Mouse (Mus musculus) lung, postnatal 14 days (tissue): ENCODE data around the gene Stk33.
A peak's percentile ranks its signal among the peaks of the same experiment; 100 is the strongest.
"Not testable (repeated sequence)": the region's sequence is repeated elsewhere in the genome, so short reads cannot be mapped to it uniquely, and the experiment has no call there.

Source experiments
- DNase-seq: peaks from one replicate; pipeline ENCODE4 v3.0.0; 2021

Gene Stk33

DNA sequence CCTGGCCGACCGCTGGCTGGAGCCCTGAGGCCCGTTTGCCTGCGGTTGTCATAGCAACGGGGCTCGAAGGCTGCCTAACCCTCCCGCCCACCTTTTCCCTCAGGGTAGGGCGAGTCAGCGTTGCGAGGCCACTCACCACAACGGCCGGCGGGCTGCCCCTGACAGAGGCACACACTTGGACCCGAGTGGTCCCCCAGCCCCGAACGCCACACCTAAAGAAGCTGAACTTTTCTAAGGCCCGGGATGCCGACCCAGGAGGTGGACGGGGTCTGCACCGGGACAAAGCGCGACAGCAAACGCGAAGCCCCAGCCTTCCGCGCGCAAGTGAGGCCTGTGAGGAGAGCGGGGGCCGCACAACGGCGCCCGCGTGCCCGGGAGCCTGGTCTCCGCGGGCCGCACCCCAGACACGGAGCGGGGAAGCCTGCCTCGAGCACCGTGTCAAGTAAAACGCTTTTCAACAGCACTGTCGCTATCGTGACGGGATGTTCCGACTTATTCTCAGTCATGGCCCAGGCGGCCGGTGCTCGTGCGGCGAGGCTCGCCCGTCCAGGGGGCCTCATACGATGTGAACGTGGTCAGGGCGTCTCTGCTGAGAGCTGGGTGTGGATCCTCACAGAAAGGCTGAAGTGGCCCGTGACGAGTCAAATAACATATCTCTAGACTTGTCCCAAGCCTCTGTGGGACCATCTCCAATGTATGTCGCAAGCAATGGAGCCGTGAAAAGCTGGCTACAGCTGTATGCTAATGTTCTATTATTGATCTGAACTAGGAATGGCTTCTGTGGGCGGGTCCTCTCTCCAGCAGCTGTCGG is at the start of gene Stk33:
Gene Stk33 (minus strand): TSS at position 301 of the 811 bp plus-strand sequence.
- DNase-seq: peak; percentile 58

DNA sequence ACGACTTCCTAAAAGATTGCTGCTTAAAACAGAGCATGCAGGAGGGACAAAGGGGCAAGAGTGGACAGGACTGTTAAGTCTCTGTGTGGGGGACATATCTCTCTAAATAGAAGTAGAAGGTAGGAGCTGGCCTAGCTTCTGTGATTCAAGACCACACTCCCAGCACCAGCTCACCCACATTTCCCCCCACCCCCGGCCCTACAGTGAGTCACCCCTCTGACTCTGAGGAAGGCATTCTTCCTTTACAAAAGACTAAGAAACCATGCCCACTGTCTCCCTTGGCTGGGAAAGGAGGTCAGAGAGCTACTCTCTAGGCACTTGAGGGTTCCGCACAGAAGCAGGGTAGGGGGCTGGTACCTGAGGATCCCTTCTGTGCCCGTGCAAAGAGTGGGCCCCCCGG is 45.3 kb upstream of the Stk33 start:
- no peak for DNase-seq

DNA sequence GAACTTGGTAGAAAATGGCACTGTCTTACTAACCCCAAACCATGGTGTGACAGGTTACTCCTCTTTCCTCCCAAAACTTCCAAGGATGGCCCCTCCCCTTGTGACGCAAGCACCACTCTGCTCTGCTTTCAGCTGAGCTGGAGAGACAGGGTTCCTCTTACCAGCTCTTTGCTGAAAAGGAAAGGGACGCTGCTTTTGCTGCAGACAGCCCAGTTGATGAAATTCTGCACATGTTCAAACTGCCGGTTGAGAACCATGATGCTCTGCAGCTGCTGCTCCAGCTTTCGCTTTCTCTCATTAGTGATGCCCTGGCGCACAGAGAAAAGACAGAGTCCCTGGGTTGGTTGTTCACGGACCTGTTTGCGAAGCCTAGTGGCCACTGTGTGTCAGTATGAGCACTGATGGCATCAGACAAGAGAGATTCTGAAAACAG is 41.9 kb upstream of the Stk33 start:
- DNase-seq: peak; percentile 29

DNA sequence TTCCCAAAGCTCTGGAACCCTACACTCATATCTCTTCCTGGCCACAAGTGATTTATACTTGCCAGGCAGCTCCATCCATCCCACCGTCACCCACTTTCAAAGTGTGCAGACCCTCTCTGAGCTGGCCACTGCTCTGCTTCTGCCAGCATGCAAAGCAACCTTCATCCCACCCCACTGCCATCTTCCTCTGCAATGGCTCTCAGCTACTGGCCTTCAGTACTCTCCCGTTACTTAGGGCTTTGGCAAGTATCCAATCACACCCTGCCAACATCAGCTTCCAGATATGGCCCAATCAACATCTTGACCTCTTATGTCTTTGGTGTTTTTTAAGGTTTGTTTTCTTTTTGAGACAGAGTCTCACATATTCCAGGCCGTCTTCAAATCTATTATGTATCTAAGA is 39.0 kb upstream of the Stk33 start:
- no peak for DNase-seq

DNA sequence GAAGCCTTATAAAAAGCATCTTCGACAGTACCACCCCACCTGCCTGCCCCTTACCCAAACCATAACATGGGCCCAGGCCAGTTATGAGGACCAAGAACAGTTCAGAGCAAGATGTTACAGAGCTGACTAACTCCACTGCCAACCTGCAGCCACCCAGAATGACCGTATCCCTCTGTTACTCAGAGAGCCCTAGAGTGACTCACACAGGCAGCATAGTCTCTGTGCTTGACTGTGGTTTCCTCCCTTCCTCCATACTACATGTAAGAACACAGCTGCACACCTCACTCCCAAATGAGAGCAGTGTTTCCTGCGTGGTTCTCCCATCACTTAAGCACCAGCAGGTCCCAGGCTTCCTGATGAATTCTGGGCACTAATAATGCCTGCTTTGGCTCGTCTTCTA is 31.8 kb upstream of the Stk33 start:
- no peak for DNase-seq

DNA sequence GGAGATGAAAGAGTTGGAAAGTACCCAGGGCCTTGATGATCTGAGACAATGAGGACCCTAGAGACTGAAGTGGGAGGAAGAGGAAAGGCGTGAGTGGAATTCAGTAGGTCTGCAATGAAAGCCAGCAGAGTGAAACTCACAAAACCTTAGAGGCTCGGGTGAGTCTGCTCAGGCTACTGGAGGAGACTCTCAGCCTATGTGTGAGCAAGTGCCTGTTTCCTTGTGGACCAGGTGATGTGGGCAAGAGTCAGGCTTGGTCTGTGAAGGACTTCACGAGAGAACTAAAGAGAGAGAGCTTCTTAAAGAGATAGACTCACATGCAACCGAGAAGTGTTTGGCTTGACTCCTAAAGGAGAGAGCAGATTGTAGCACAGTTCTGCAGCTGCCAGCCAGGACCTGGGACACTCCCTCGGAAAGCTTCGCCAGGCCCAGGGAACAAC is 29.4 kb upstream of the Stk33 start:
- DNase-seq: peak; percentile 12

DNA sequence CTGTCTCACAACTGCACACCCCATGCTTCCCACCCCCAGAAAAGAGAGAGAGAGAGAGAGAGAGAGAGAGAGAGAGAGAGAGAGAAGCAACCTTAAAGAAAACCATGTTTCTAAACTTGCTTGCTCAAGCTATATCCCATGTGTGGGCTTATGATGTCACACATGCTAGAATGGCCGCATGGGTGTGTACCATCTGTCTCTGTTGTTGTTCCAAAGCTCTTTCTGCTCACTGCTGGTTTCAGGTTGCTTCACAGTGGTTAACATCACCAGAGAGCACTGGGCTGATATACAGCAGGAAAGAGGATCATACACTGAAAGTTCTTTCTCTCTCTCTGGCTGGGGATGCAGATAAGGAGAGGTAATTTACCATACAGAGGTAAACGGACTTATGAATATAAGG is 28.7 kb upstream of the Stk33 start:
- DNase-seq: no peak

DNA sequence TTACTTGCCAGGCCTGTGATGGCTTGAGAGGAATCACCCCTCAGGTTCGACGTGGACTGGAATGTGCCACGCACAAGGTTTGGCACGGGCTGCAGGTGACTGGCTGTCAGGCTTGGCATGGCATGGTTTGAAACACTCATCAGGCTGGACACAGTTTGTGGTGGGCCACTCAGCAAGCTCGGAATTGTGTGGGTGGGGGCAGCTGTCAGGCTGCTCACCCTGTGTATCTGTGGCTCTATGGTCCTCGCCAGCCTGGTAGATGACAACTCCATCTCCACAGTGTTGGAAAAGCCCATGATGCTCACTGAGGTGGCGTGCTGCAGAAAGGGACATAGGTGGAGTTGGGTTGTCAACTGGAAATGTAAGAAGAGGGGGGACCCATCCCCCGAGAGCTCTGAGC is 21.8 kb upstream of the Stk33 start:
- DNase-seq: no peak

DNA sequence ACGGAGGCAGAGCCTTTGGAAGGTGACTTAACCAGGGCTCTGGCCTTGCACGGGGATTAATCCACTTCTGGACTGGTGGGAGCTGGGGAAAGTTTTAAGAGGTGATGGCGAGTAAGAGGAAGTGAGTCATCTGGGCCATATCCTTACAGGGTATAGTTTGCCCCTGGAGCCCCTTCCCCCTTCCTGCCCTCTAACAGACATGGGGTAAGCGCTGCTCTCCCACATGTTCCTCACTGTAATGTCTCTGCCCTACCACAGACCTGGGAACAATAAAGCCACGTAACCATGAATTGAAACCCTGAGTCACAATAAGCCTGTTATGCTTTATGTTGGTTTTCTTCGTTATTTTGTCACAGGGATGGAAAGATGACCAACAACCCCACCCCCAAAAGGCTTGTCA is 17.7 kb upstream of the Stk33 start:
- no peak for DNase-seq

DNA sequence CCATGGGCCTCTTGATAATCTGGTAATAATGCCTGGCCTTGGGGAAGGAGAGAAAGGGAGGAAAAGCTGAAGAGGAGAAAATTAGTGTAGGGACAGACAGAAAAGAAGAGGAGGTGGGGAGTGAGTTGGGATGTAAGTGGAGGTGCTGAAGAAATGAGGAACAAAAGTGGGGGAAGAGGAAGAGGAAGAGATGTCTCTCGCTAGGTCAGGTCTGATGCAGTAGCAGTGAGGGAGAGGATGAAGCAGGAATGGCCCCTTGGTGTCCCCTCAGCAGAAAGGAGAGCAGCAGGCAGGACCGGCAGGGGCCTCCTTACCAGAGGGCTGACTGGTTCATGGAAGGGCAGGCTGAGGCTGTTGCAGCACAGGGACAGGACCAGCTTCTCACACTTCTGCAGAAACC is 16.9 kb upstream of the Stk33 start:
- no peak for DNase-seq

DNA sequence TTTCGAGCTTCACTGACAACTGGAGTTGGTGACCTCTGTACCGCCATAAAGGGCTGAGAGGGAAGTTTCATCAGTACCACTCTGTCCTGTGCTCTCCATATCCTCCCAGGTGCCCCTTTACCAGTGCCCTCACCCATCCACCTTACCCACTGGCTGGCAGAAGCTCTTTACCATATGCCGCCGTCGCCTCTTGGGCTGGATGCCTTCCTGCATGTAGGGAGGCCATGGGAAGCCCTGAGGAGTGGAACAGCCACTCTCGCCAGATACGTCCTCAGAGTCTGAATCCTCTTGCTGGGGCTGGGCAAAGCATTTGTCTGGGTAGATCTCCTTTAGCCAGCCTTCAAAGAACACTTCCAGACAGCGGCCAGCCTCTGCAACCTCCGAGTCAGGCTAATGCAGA is 16.0 kb upstream of the Stk33 start:
- no peak for DNase-seq

DNA sequence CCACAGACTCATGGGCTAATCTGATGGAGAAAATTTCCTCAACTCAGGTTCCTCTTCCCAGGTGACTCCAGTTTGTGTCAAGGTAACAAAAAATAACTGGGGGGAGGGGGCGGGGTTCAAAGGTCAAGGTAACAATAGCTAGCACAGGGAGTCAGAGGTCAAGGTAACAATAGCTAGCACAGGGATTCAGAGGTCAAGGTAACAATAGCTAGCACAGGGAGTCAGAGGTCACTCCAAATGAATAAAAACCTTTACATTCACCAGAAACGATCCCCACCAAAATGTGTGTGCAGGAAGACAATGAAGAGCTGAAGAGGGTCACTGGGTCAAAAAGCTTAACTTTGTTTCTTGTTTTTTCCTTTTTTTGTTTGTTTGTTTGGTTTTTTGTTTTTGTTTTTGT is 9.2 kb upstream of the Stk33 start:
- DNase-seq: no peak

DNA sequence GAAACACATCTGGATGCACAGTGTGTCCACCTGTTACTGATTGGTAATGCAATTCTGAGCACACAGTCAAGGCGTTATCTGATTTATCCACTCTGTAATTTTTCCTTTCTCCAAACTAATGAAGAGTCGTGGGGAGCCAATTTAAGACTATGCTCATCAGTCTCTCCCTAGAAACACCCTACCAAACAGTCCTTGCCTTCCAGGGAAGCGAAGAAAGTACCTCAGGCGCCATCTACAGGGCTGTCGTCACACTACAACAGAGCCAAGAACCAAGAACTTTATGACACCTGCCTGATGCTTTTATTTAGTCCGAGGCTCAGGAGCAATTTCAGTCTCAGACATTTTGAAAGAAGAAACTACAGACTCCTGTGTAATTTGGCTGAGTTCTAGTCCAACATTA is 6.1 kb upstream of the Stk33 start:
- DNase-seq: peak; percentile 56

DNA sequence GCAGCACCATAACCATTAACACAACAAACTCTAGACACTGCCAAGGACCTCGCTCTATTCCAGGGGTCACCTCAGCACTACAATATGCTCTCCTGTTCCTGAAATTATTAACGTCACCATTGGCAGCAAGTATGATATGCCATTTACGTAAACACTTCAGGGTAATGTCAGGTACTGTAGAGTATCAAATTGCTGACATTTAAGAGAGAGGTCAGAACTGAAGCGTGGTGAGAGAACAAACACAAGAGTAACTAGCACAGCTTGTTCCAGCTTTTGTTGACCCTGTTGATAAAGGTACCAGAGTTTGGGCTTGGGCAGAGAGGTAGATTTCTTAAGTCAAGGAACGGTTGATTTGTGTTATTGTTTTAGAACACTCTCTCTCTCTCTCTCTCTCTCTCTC is 3.9 kb upstream of the Stk33 start:
- DNase-seq: no peak

DNA sequence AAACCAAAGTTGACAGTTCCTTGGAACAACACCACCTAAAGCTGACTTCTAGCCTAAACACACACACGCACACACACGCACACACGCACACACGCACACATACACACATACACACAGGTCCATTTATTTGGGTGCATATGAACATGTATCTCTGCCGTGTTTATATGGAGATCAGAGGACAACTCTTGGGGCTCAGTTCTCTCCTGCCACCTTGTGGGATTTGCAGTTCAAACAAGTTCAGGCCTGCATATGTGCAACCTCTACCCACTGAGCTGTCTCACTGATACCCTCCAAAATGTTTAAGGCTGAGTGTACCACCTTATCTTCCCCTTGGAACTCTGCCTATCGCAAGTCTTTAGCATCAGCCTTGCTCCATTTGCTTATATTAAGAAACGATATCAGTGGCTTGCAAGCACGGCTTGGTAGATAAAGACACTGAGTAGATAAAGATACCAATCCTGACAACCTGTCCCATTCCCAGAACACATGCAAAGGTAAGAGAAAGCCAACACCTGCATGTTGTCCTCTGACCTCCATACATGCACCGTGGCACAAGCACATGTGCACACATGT is 1.9 kb upstream of the Stk33 start:
- DNase-seq: no peak

DNA sequence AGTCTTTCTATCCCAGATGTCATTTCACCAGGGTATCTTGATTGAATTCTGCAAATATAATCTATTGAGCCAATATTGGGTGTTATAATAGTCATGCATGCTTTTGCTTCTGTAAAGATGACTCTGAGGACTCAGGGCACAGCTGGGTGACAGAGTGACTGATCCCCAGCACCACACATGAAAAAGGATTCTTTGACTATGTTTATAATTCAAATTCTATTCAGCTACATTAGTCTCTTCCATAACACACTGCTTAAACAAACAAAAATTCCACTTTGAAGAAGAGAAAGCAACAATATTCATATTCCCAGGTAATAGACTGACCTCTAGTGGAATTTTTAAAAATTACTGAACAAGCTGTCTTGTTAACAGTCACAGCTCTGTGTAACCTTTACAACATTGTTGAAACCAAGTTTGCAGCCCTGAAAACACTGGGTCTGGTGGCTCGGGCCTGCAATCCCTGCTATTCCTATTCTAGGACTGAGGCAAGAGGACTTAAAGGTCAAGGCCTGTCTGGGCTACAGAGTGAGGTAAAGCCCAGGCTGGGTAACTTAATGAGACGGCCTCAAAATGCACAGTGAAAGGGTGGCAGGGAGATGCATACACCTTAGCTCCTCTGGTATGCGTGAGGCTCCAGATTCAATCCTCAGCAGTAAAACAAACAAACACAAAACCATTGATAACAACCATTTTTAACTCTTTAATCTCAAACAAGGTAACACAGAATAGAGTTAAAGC is 14.3 kb downstream of the Stk33 start:
- DNase-seq: no peak

DNA sequence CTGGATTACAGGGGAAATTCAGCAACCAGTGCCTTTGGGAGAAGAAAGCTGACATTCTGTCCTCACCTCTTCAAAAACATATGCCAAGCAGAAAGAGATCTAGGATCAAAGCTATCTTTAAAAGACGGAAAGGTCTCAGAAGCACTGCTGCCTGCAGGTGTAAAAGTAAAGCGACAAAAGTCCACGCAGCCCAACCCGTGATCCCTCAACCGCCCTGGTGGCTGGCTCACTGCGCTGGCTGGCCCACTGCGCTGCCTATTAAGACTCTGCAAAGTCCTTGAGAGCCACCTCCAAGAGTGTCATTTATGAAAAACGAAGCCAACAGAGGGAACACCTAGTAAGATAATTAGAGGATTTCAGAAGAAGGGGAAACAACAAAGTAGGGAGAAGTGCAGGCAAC is 16.1 kb downstream of the Stk33 start:
- no peak for DNase-seq

DNA sequence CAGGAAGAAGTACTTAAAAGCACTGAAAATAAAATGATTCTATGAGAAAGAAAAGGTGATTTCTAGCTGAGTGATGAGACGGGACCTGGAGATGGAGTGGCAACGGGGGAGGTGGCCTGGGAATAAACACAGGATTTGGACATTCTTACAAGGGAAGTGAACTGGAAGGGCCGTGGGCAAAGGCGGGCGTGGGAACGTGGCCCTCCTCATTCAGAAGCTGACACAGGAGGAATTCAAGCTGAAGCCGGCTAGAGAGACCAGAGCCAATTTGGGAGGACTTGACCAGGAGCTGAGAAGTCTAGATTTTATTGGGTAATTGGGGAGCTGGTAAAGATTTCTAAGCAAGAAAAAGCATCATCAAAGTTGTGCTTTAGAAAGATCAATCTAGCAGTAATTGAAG is 33.4 kb downstream of the Stk33 start:
- DNase-seq: no peak

DNA sequence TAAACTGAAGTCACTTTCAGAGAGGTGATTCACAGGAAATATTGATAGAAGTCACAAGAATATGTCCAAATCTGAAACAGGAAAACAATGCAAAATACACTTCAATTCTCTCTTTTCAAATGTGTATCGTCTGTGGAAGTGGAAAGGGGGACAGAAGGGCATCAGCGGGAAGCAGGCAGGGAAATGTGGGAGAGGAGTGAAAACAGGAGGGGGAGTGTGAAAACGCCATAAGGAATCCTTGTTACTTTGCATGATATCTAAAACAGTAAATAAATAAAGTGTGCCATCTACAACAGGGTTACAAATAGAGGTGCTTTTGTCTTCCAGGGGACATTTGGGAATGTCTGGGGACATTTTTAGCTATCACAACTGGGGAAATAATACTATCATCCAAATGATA is 39.6 kb downstream of the Stk33 start:
- DNase-seq: no peak

DNA sequence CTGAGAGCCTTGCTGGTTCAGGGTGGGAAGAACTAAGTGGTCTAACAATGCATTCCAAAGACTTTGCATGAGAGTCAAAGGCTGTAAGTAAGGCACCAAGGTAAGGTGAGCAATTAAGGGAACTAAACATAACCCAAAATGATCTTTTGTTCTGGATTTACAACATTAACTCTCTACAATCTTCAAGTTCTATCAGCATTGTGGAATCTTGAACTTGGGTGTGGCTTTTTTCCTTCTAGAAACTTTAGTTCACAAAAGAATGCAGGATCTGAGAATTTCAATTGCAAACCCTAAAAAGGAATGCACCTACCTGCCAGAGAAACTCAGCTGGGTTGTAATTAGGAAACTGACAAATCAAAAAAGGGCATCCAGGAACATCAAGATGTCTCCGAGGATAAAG is 57.8 kb downstream of the Stk33 start:
- no peak for DNase-seq

DNA sequence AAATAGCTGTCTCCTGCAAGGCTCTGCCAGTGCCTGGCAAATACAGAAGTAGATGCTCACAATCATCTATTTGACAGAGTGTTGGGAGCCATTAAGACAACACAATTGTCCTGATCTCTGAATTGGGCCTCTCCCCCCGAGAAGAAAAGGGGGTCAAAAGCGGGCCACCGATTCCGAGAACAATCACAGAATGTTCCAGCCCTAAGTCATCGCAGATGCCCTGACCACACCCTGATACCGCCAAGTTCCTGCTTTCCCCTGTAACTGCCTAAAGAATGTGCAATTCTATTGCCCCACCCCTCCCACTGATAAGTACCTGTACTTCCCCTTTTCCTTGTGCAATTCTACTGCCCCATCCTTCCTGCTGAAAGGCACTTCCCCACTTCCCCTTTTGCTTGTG is 65.3 kb downstream of the Stk33 start:
- DNase-seq: not testable (repeated sequence)

DNA sequence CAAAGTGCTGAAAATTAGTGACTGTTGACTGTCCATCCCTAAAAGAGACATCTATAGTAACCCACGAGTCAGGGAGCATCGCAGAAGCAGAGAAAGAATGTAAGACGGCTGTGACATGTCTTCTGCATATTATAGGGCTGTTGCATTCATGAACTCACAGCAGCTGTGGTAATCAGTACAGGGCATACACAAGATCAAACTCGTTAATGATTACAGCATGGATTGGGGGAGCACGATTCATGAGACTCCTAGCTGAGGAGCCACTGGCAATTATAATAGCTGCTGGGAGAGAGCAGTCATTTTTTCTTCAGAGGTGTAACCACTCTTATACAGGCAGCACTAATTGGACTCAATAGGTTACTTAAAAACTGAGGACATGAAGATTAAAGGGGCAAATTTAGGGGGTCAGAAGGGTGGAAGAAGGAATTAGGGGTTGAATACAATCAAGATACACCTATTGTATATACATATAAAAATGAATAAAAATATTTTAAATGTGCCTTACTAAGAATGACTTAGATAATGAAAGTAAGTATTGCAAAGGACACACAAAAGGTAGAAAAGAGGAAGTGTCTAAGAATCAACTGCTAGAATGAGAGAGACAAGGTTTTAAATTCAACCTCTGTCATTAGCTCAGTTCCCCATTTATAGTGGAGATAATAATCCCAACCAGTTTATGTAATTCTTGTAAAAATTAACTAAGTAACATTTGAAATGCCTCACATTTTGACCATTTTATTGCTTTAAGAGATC is 80.3 kb downstream of the Stk33 start:
- DNase-seq: no peak

DNA sequence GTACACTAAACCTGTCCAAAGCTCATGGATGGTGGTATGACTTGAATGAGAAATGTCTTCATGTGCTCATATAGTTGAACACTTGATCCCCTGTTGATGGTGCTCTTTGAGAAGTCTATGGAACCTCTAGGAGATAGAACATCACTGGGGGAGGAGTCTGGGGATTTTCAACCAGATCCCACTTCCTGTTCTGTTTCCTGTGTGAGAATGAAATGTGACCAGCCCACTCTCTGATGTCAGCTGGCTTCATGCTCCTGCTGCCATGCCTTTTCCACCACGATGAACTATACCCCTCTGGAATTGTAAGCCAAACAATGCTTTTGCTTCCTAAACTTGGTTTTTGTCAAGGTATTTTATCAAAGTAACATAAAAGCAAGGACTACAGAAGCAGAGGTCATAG is 81.0 kb downstream of the Stk33 start:
- no peak for DNase-seq
